20 mouse cellular contexts compared by ENCODE assay signal in genomic region chr13:45242261-45242660, GRCm38 (mm10).
A peak's percentile ranks its signal among the peaks of the same experiment; 100 is the strongest.
DNase-seq lines count a peak whose midpoint lies in the region; TF ChIP-seq lines count a peak whose summit lies in the region.
"Had no signal": no experiment of that assay in that cellular context is flagged by ENCODE, and none has a peak within 500 bp of the region (broad histone marks: within the 10 kb centered on the region; RNA-seq: fewer than 3 reads in every experiment).

No protein-coding gene starts in this region.

- no peaks in the 10 kb centered on the region for H3K36me3 ChIP-seq in E14TG2a.4 (ENCODE audit: insufficient read depth, low read length)
- H3K36me3 ChIP-seq in limb, embryonic 10.5 days, result no peaks in the 10 kb centered on the region
- H3K36me3 ChIP-seq: embryonic facial prominence, embryonic 12.5 days; forebrain, embryonic 15.5 days; G1E; heart, embryonic 15.5 days; hindbrain, embryonic 13.5 days had no signal

- peak; percentile 61 for DNase-seq in kidney, adult 9 months
- no peak for DNase-seq in kidney, postnatal 4 days
- DNase-seq in R1 (ENCODE audit: low read depth, low spot score), result peak; percentile 25
- DNase-seq in limb, embryonic 10.5 days (ENCODE audit: low spot score), result no peak
- no peak for DNase-seq in lung, postnatal 25 days (ENCODE audit: low spot score)
- DNase-seq: adrenal gland, adult 2 months; adrenal gland, postnatal 36 days; cerebellum, adult 2 months; cerebellum, postnatal 14 days; gastrocnemius, postnatal 36 days; heart, adult 11 months; heart, postnatal 14 days had no signal

- H3K9me3 ChIP-seq in E14TG2a.4 (ENCODE audit: low read length), result no peaks in the 10 kb centered on the region
- no peaks in the 10 kb centered on the region for H3K9me3 ChIP-seq in limb, embryonic 10.5 days (replicated peaks)
- H3K9me3 ChIP-seq: embryonic facial prominence, embryonic 12.5 days; forebrain, embryonic 15.5 days; G1E; heart, embryonic 15.5 days; hindbrain, embryonic 13.5 days had no signal

- H3K27me3 ChIP-seq in E14TG2a.4 (ENCODE audit: insufficient read depth, low read length), result peaks cover 2% of the 10 kb centered on the region; the same call in 1 of the 2 replicates
- no peaks in the 10 kb centered on the region for H3K27me3 ChIP-seq in limb, embryonic 10.5 days (ENCODE audit: low read depth, poor library complexity, severe bottlenecking)
- H3K27me3 ChIP-seq: CH12.LX; embryonic facial prominence, embryonic 12.5 days; forebrain, embryonic 15.5 days; heart, embryonic 15.5 days; hindbrain, embryonic 13.5 days had no signal

- peak overlapping the region; percentile 41 for H3K4me3 ChIP-seq in E14TG2a.4 (replicated peaks; ENCODE audit: low read length)
- no peak overlapping the region for H3K4me3 ChIP-seq in limb, embryonic 10.5 days
- H3K4me3 ChIP-seq: embryonic facial prominence, embryonic 12.5 days; forebrain, embryonic 15.5 days; heart, embryonic 15.5 days; hindbrain, embryonic 13.5 days had no signal

- 63% methylated on average over 3 of the region's 3 CpGs for whole genome bisulfite sequencing in limb, embryonic 10.5 days

- peaks cover 19% of the 10 kb centered on the region for H3K4me1 ChIP-seq in E14TG2a.4 (replicated peaks; ENCODE audit: low read depth, low read length)
- peaks cover 45% of the 10 kb centered on the region for H3K4me1 ChIP-seq in limb, embryonic 10.5 days
- H3K4me1 ChIP-seq: heart, embryonic 15.5 days had no signal

- H3K27ac ChIP-seq in limb, embryonic 10.5 days, result peak overlapping the region; percentile 59
- H3K27ac ChIP-seq: embryonic facial prominence, embryonic 12.5 days; forebrain, embryonic 15.5 days; heart, embryonic 15.5 days; hindbrain, embryonic 13.5 days; hindbrain, postnatal 0 days had no signal

- TF ChIP-seq CTCF in E14TG2a.4 (conservative IDR thresholded peaks at IDR 0.05; ENCODE audit: low read length), result no peak

Comparison
In these comparisons a context has a peak if more than half of its experiments do, and no peak if none do; other contexts are left out.
1. DNase-seq: peak in kidney, adult 9 months (single experiment) and R1 (single experiment); none in kidney, postnatal 4 days (0 of 2), limb, embryonic 10.5 days (single experiment) and lung, postnatal 25 days (single experiment).